Mouse (Mus musculus): Measurements from ENCODE around the gene Gbp10.
"Not testable (repeated sequence)": the region's sequence is repeated elsewhere in the genome, so short reads cannot be mapped to it uniquely, and the experiment has no call there.

The Gbp10 gene

GRCm38 (mm10) chr5:105239483-105240047, at the start of gene Gbp10:
Gene Gbp10, minus strand, starts transcription at chr5:105239533.
- peak; percentile 12 for DNase-seq

- not testable (repeated sequence) for DNase-seq
Observed at GRCm38 (mm10) chr5:105260673-105261072, 21.3 kb upstream of the Gbp10 start.

- DNase-seq, result peak; percentile 18
Observed at GRCm38 (mm10) chr5:105252491-105252890, 13.2 kb upstream of the Gbp10 start.

DNA sequence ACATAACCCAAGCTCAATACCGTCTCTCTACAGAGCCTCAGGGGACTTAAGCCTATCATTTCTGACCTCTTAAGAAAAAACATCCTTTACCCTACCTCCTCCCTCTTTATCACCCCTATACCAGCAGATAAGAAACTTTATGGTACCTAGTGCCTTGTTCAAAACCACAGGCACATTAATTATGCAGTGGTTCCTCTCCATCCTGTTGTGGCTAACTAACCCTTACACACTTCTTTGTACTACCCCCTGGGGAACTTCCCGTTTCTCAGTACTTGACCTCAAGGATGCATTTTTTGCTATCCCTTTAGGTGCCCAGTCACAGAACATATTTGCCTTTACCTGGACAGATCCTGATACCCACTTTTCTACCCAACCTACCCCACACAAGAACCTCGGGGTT, 5.4 kb upstream of the Gbp10 start:
- DNase-seq, result not testable (repeated sequence)

- DNase-seq, result not testable (repeated sequence)
Observed at GRCm38 (mm10) chr5:105240982-105241381, 1.6 kb upstream of the Gbp10 start.

DNA sequence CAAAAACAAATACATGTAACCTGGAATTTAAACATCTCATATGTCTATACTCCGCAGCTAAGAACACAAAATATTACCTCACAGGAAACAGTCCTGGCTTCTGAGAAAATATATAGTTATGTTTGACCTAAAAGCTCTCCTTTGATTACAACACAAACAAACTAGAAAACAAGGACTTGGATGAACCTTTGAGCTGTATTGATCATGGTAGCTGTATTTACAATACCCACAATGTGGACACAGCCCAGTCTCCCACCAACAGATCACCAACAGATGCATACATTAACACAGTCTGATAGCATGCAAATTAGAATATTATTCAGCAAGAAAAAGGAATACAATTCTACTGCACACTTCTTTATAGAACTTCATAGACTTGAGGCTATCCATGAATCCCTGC, 931 bp downstream of the Gbp10 start:
- not testable (repeated sequence) for DNase-seq

DNA sequence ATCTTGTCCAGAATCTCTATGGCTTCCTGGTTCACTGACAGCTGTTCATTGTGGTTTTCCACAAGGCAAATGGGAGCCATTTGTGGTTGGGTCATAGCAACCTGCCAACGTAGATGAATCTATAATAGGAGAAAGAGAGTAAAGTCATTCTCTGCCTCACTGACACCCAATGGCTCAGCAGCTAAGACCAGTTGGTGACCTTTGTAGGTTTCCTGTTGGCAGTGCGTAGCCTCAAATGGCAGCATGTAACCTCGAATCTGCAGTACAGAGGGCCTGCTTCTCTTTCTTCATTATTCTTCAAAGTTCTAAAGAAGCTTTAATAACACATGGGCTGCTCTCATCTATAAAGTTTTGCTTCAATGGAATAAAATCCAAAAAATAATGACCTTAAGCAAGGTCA, 3.3 kb downstream of the Gbp10 start:
- DNase-seq, result not testable (repeated sequence)

DNA sequence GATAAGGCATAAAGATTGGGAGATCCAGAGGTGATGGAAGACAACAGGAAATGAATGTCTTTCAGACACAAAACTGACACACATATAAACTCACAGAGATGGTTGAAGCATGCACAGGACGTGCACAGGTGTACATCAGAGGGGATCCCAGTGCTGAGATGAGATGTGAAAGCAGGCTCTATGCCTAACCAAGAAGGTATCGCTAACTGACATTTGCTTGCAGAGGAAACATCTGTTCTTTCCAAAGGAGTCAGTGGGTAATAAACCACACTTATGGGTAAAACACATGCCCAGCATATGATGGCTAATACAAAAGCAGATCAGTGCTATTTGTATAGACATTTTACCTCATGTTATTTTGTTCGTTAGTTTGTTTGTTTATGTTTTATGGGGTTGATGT, 30.4 kb downstream of the Gbp10 start:
- not testable (repeated sequence) for DNase-seq

DNA sequence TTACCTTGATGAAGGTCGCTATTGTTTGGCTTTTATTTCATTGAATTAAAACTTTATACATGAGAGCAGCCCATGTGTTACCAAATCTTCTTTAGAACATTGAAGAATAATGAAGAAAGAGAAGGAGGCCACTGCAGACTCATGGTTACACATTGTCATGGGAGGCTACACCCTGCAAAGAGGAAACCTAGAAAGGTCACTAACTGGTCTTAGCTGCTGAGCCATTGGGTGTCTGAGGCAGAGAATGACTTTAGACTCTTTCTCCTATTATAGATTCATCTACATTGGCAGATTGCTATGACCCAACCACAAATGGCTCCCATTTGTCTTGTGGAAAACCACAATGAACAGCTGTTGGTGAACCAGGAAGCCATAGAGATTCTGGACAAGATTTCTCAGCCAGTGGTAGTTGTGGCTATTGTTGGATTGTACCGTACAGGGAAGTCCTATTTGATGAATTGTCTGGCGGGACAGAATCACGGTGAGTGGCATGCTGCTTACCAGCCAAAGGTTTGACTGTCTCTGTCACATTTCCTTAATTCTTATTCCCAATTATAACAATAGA, 38.5 kb downstream of the Gbp10 start:
- DNase-seq, result not testable (repeated sequence)

- not testable (repeated sequence) for DNase-seq
Observed at GRCm38 (mm10) chr5:105199149-105199548, 40.2 kb downstream of the Gbp10 start.

GRCm38 (mm10) chr5:105197915-105198560, 41.3 kb downstream of the Gbp10 start:
- DNase-seq, result not testable (repeated sequence)

- not testable (repeated sequence) for DNase-seq
Observed at GRCm38 (mm10) chr5:105196308-105196707, 43.0 kb downstream of the Gbp10 start.

DNA sequence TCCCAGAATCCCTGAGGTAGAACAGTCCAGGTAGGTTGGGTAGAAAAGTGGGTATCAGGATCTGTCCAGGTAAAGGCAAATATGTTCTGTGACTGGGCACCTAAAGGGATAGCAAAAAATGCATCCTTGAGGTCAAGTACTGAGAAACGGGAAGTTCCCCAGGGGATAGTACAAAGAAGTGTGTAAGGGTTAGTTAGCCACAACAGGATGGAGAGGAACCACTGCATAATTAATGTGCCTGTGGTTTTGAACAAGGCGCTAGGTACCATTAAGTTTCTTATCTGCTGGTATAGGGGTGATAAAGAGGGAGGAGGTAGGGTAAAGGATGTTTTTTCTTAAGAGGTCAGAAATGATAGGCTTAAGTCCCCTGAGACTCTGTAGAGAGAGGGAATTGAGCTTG, 46.8 kb downstream of the Gbp10 start:
- DNase-seq, result not testable (repeated sequence)

- no peak for DNase-seq
Observed at GRCm38 (mm10) chr5:105181446-105181845, 57.9 kb downstream of the Gbp10 start.
